Mouse (Mus musculus) large intestine, adult 2 months (tissue): Measurements from ENCODE around the gene Gpd1l. TPM values are rescaled to one million over a fixed set of nuclear protein-coding genes. Genes with fewer than 3 reads are reported as not detected.
"Not testable (repeated sequence)": the region's sequence is repeated elsewhere in the genome, so short reads cannot be mapped to it uniquely, and the experiment has no call there.

Source experiments
- DNase-seq: peaks from one replicate; pipeline ENCODE4 v3.0.0-alpha.2; 2012; ENCODE audit warnings: low read depth, low spot score
- WGBS: fragments of 180-500 bp; shearing (Covaris S2); methylation state at CpG from one replicate; pipeline ENCODE4 v1.1.7; 2018; 5-methylcytosine and 5-hydroxymethylcytosine counted together
- polyA plus RNA-seq: library from polyadenylated mRNA; depleted of rRNA; stranded (reverse); fragments of >200 nt; gene quantifications from 2 replicates; pipeline ENCODE4 v1.2.3, GENCODE M21; 2012; rRNA removed

Gpd1l gene
- polyA plus RNA-seq: 29.5 and 46.9 TPM in 2 replicates

DNA sequence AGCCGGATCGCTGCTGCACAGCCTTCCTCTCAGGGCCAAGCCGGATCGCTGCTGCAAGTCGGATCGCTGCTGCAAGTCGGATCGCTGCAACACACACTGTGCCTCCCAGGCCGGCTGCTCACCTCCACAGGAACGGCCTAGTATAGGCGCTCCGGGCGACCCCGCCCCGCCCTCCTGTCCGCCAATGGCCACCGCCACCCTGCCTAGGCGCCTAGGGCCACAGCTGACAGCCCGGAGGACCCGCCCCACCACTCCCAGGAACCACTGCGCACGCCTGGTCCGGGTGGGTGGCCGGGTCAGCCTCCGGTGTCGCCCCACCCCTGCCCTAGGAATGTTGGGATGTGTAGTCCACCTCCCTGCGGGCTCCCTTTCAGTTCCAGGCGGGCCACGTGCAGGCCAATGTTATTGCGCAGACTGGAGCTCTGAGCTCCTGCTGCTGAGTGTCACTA is at the start of gene Gpd1l:
Gene Gpd1l (minus strand): TSS at position 265 of the 449 bp plus-strand sequence.
- WGBS: under 1% methylated on average over 30 of the region's 30 CpGs
- peak; percentile 82 for DNase-seq

DNA sequence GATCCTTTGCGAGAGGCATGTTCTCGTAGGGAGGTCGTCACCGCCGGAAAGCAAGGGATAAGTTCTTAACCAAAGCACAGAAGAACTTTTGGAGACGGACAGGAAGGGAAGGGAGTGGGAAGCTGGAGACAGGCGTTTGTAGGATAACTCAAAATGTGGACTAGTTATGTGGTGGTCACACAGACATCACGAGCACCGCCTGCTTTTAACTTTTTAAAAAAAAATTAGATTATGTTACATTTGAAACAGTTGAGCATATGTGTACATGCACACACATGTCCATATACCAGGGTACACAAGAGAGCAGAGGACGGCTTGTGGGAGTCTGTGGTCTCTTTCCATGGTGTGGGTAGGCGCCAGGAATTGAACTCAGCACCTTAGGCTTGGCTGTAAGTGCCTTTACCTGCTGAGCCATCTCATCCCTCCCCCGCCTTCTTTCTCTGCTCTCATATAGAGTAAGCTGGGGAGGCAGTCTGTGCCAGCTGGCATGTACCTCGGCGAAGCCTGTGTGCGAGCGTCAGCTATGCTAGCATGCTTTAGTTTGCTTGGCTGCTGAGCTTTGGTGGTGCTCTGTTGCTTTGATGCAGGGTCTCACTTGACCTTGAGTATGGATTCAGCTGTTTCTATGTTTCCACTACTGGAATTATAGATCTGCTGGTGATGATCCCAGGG is 49.0 kb upstream of the Gpd1l start, which contains the start of gene Rps27rt:
Gene Rps27rt (minus strand): TSS at position 51 of the 672 bp plus-strand sequence.
- 91% methylated on average over 16 of the region's 16 CpGs for WGBS

DNA sequence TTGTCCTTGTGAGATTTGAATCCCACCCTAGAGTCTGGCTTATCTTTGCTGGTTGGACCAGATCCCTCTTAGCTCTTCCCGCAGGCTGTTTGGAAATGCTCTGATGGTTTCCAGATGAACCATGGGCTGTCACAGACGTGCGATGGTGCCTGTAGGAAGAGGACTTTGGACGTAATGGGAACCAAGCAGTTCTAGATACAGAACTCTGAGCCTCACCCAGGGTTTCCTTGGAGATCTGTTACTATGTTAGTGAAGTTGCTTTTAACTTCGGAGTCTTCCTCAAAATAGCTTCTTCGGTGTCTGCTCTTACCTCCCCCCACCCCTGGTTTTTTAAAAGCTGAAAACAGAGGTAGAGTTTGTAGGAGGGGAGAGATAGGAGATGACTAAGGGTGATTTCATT is 46.2 kb upstream of the Gpd1l start:
- 55% methylated on average over 6 of the region's 6 CpGs for WGBS

More for the DNA sequence above, 49.0 kb upstream of the Gpd1l start, which contains the start of gene Rps27rt:
- no peak for DNase-seq

DNA sequence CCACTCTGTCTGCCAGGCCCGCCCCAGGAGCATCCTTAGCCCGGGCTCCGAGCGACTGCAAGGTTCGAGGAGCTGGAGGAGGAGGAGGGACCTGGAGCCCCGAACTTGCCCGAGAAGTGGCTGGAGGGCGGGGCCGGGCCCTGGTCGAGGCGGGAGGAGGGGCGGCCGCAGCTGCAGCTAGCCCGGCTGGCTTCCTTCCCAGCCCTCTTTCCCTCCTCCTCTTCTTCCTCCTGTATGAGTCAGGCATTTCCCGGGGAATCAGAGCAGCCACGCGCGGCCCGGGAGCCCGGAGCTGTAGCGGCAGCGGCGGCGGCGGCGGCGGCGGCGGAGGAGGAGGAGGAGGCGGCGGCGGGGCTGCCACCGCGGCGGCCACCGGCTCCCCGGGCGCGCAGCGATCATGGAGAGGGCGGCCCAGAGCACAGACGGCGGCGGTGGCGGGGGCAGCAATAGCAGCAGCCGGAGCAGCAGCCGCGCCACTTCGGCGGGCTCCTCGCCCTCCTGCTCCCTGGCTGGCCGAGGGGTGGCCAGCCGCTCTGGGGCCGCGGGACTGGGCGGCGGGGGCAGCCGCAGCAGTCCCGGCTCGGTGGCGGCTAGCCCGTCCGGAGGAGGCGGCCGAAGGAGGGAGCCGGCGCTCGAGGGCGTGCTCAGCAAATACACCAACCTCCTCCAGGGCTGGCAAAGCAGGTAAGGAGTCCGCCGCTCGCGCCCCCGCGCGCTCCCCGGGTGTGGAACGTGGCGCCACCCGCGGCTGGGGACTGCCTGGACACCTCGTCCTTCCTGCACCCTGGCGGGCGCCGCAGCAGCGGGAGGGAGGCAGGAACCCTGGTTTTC is 44.7 kb upstream of the Gpd1l start, which contains the start of gene Osbpl10:
Gene Osbpl10 (plus strand): TSS at position 289 of the 831 bp plus-strand sequence.
- under 1% methylated on average over 76 of the region's 86 CpGs for WGBS
- no peak for DNase-seq

More for the DNA sequence above, 46.2 kb upstream of the Gpd1l start:
- no peak for DNase-seq

DNA sequence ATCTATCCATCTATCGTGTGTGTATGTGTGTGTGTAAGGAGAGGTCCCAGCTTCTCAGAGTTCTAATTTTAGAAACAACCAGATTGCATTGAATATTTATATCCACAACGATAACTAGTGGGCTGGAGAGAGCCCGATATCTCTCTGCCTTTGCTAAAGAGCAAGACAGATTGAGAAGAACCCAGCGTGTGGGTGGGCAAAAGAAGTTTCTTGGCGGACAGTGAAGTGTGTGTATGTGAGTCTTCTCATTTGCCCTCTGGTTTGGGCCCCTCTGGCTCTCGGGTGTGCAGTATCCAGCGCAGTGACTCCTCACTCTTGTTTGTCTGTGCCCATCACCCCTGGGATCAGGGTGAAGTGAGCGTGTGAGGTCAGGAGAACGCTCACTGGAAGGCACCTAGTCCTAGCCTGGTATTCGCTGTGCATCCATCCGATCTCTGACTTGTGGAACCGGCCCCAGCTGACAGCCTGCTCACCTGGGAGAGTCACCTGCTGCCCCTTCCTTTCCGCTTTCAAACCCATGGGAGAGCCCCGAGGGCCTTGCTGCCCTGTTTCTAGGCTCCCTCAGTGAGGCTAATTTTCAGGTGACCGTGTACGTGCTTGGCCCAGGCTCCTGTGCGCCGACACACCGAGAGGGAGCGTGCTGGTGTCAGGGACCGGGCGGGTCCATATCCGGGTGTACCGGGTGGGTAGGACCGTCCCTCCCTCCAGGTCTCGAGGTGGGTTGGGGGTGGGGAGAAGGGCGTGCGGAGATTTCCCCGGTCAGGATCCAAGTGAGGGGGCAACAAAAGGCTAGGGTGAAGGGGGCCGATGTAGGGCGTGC is 43.9 kb upstream of the Gpd1l start:
- DNase-seq: no peak
- 19% methylated on average over 31 of the region's 31 CpGs for WGBS

DNA sequence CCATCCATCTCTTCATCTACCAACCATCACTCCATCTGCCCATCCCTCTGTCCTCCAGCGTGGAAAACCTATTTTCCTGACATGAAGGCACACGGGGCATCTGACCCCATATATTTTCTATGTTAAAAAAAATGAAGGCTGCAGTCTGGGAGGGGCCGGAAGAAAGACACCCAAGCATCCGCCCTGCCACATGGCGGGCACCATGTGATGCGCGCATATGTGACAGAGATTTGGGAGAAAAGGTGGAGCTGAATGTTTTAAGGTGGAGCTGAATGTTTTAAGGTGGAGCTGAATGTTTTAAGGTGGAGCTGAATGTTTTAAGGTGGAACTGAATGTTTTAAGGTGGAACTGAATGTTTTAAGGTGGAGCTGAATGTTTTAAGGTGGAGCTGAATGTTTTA is 32.5 kb upstream of the Gpd1l start:
- DNase-seq: not testable (repeated sequence)
- WGBS: 82% methylated on average over 7 of the region's 7 CpGs

DNA sequence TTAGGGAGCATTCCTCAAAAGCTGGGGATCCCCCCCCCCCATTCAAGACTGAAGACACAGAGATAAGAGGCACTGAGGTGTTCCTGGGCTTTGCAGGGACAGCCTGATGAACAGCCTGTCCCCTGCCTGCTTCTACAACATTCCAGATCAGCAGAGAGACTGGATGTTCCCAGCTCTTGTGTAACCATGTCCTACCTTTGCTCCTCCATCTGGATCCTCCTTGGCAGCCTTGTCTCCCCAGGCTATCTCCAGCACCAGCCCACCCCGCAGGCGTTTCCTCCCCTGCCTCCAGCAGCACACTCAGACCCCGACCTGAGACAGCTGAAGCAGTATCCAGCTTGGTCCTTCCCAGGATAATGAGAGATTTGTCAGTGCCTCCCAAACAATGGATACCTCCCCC is 30.3 kb upstream of the Gpd1l start:
- no peak for DNase-seq
- WGBS: 66% methylated on average over 3 of the region's 3 CpGs

DNA sequence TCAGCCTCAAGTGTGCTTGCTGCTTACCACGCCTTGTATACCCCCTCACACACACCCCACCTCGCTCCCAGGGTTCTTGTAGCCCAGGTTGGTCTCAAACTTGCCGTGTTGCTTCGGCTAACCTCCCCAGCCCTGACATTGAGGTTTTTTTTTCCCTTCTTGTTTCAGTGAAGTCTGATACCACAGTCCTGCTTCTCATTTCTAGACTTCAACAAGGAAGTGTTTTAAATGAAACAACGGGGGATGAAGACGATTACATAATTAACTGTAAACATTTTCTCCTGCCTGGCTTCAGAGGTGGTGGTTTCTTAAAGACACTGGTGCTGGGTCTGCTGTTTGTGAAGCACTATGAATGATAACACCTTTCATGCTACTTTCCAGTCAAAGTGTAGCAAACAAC is 27.1 kb upstream of the Gpd1l start:
- 52% methylated on average over 6 of the region's 6 CpGs for WGBS
- DNase-seq: no peak

DNA sequence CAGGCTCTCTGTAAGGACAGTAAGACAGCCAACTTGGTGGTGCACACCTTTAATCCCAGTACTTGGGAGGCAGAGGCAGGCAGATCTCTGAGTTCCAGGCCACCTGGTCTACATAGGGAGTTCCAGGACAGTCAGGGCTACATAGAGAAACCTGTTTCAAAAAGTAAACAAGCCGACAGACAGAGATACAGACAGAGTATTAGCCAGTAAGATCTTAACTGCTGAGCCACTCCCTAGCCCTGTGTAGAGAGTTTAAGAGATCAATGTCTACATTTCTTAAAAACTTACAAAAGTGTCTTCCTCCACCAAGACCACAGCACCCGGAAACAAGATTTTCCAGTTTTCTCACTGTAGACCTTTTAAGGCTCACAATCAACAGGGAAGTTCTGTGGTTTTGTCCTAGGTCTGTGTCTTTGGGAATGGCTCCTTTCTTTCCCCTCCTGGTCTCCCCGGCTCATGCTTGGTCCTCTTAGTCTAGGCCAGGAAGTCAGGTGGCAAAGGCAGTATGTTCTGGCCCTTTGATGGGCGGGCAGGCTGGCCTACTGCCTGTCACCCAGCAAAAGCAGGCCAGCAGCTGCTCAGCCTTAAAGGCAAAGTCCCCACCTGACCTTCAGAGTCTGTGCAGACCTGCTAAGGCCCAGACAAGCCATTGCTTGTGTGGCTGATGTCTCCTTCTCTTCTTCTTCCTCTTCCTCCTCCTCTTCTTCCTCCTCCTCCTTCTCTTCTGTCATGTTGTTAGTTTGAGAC is 26.4 kb upstream of the Gpd1l start:
- no peak for DNase-seq
- WGBS: 21% methylated on average over 4 of the region's 4 CpGs

DNA sequence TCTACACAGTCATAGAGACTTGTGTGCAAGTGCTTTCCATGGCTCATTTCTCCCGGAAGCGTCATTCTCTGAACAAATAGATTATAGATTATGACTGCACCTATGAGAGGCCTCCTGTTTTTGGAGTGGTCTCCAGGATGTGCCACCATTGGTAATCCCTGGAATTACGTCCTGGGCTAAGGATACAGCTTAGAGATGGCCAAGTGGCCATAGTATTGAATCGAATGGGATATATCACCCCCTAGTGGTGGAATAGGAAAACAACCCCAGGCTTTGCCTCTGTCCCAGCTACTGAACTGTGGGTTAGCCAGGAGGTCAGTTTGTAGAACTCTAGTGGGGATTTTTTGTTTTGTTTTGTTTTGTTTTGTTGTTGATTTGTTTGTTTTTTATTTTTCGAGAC is 23.2 kb upstream of the Gpd1l start:
- 16% methylated on average over 5 of the region's 5 CpGs for WGBS
- DNase-seq: no peak

DNA sequence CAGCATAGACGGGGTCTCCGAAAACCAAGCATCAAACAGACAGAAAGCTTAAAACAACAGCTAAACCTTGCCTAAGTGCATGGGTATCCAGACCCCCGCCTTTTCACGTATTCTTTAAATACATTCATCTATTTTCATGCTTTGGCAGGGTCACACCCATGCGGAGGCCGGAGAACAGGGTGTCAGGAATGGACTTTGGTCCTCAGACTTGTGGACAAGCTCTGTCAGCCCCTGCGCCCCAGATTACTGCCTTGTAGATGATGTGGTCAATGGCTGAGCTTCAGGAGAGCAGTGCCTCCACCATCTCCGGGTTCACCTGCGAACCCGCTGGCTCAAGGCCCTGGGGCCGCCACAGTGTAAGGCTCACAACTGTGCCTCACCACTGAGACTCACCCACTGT is 21.6 kb upstream of the Gpd1l start:
- DNase-seq: no peak
- 49% methylated on average over 11 of the region's 11 CpGs for WGBS

DNA sequence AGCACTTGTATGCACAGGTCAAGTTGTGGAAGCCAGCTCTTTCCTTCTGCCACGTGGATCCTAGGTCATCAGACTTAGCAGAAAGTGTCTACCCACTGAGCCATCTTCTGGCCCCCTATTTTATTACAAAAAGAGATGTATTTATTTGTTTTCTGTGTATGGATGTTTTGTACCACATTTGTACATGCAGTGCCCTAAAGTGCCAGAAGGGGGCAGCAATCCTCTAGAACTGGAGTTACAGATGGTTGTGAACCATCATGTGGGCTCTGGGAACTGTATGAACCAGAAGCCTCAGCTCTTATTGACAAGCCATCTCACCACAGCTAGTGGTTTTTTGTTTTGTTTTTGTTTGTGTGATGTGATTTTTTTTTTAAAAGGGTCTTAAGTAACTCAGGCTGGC is 19.1 kb upstream of the Gpd1l start:
- no peak for DNase-seq
- WGBS: 50% methylated on average over 1 of the region's 1 CpGs

DNA sequence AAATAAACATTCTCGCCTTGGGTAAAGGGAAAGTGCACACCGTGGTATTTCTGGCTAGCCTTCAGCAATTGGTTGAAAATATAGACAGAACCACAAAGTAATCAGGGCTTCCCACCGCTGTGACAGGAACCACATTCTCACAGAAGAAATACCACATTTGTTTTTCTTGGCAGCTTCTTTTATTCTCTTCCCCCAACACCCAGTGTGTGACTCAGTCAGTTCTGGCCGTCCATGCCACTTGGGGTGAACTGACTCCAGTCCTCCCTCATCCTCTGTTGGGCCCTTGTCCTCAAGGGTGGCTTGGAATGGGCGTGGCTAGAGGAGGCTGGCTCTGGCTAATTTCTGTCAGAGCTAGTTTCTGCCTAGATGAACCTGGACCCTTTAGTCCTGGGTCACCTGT is 14.6 kb upstream of the Gpd1l start:
- WGBS: 22% methylated on average over 5 of the region's 5 CpGs

DNA sequence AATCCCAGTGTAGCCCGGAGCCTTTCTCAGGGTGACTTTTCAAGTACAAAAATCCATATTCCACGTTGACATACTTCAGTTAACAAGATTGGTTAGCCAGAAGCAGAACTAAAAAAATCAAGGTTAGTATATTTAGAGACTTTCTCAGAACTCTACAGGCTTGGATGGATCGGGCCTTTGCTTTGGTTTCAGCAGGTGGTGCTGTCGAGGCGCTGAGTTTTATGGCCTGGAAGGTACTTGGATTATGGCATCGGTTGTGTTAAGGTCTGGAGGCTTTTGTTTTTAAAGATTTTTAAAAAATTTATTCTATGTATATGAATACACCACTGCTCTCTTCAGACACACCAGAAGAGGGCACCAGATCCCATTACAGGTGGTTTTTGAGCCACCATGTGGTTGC is 11.8 kb upstream of the Gpd1l start:
- WGBS: 89% methylated on average over 6 of the region's 6 CpGs
- no peak for DNase-seq

More for the DNA sequence above, 14.6 kb upstream of the Gpd1l start:
- DNase-seq: no peak

DNA sequence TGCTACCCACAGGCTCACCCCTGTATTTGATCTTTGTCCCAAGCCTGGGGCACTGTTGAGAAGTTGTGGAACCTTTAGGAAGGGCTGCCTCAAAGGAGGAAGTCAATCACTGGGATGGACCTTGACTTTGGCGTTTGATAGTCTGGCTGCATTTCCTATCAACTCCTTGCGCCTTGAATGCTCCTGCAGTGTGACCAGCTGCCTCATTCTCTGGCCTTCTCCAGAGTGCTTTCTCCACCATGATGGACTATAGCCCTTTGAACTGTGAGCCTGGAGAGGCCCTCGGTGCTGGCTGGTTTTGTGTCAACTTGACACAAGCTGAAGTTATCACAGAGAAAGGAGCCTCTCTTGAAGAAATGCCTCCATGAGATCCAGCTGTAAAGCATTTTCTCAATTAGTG is 10.9 kb upstream of the Gpd1l start:
- WGBS: 67% methylated on average over 3 of the region's 3 CpGs
- no peak for DNase-seq

DNA sequence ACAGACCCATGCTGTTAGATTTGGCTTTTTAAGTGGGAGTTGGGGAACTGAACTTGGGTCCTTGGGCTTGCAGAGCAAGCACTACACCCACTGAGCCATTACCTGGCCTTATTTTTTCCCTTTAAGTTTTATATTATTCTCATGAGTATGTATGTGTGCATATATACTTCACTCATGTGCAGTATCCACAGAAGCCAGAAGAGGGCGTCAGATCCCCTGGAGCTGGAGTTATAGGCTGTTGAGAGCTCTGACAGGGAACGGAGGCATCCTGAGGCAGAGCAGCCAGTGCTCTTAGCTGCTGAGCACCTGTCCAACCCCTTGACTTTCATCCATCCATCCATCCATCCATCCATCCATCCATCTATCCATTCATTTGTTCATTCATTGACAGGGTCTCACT is 2.9 kb upstream of the Gpd1l start:
- DNase-seq: no peak
- 60% methylated on average over 2 of the region's 2 CpGs for WGBS

DNA sequence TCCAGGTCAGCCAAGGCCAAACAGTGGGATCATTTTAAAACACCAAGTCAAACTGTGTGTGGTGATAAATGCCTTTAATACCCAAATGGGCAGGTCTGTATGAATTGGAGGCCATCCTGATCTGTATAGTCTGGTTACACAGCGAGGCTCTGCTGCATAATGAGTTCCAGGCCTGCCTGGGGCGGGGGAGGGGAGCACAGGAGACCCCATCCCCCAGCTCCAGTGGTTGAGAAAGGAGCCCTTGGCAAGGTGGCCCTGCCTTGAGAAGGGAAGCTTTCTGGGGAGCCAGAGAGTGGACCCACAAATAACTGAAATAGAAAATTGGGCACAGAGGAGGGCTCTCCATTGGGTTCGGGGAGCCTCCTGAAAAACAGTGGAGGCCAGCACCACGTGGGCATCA is 1.5 kb upstream of the Gpd1l start:
- no peak for DNase-seq
- 97% methylated on average over 4 of the region's 4 CpGs for WGBS

DNA sequence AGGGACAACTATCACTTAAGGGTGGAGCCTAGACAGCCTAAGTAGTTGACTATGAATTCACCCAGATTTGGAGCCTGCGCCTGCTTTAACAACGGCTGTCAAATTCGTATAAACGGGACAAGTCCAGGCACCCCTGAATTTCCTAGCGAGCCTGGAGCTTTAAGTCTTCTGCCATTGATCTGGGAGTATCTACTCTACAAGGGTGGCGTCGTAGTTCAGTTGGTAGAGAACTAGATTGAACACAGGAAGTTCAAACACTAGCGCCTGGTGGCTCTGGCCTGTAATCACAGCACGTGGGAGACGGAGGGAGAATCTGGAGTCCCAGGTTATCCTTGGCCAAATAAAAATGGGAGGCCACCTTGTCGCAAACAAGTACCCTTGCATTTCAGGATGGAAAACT is 444 bp upstream of the Gpd1l start:
- 55% methylated on average over 11 of the region's 11 CpGs for WGBS
- no peak for DNase-seq

DNA sequence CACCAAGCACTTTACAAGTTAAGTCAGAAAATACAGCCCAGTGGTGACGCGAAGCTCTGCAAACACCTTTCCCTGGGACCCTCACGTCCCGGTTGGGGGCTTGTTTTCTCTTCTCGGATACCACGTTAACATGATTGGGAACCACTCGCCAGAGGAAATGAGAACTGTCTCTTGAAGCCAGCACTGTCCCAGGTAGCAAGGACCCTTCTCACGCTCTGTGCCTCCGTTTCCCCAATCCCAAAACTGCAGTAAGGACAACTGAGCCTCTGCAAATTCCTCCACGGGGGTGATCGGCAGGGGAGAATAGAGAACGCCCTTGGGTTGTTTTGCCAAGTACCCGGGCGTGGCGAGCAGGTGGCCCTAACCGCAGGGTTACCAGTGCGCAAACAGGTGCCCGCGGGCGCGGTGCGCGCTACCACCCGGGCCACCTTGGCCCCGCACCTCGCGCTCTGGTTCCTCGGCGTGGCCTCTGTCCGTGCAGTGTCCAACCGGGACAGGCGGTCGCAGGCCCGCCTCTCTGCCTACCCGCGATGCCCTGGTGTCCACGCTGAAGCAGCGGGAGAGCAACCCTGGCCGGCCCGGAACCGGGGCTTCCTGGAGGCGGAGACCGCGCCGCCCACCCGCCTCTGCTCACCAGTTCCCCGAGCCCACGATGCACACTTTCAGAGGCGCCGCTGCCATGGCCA is 607 bp downstream of the Gpd1l start:
- no peak for DNase-seq
- WGBS: 1% methylated on average over 49 of the region's 50 CpGs
